Mouse (Mus musculus): ENCODE data around the gene Thra. TPM values are rescaled to one million over a fixed set of nuclear protein-coding genes. Genes with fewer than 3 reads are reported as not detected.
A peak's percentile ranks its signal among the peaks of the same experiment; 100 is the strongest.
"Not testable (repeated sequence)": the region's sequence is repeated elsewhere in the genome, so short reads cannot be mapped to it uniquely, and the experiment has no call there.

Thra gene
- total and polyA plus RNA-seq, 3 experiments, result 1.1 to 3.9 (median 3.8) TPM

GRCm38 (mm10) chr11:98712009-98712408 lies 28.4 kb upstream of the Thra start:
- H3K27me3 ChIP-seq (replicated peaks); H3K9me3 ChIP-seq (replicated peaks; ENCODE audit: low read length); in situ Hi-C loops (cut with MboI; ENCODE audit: low pct_ligation_motif_present, low pct_unique_long_range_greater_than_20kb, low sequenced_read_pairs); H3K4me3 ChIP-seq (replicated peaks in 1 of 3; ENCODE audit: low read depth in 2 of 3, low read length in 2 of 3, poor library complexity in 1 of 3); H3K79me2 ChIP-seq (replicated peaks; ENCODE audit: control insufficient read depth, extremely low read depth, insufficient read depth, poor library complexity, severe bottlenecking); H3K27ac ChIP-seq (ENCODE audit: insufficient read depth, low read depth); H3K4me2 ChIP-seq (ENCODE audit: insufficient read depth, low read depth, poor library complexity, severe bottlenecking); H3K9ac ChIP-seq (ENCODE audit: insufficient read depth, low read depth); DNase-seq (ENCODE audit: extremely low read depth); dilution Hi-C loops (cut with MboI; ENCODE audit: extremely low pct_ligation_motif_present, extremely low pct_unique_long_range_greater_than_20kb, low sequenced_read_pairs): not testable (repeated sequence)
- TF ChIP-seq RAD21 (IDR thresholded peaks at IDR 0.05; ENCODE audit: low read depth, low read length) (peak; percentile 29), CTCF (conservative IDR thresholded peaks at IDR 0.05 in 1 of 2, IDR thresholded peaks at IDR 0.05 in 1 of 2; ENCODE audit: low read depth in 2 of 2, low read length in 2 of 2) (peak in 1 of 2 experiments; percentile 47; a peak in 2 of 4 replicates), SMC3 (IDR thresholded peaks at IDR 0.05; ENCODE audit: low read depth, low read length) (peak; percentile 34)
- peaks cover 86 to 96% of the 10 kb centered on the region in 2 experiments for H3K36me3 ChIP-seq (replicated peaks in 1 of 2; ENCODE audit: control insufficient read depth in 1 of 2, insufficient read depth in 1 of 2, low read length in 1 of 2)
- H3K4me1 ChIP-seq (ENCODE audit: control insufficient read depth in 1 of 2, insufficient read depth in 2 of 2), result peaks cover 5 to 21% of the 10 kb centered on the region in 2 experiments

- in situ Hi-C loops (cut with MboI; ENCODE audit: low pct_ligation_motif_present, low pct_unique_long_range_greater_than_20kb, low sequenced_read_pairs) (no loop called here), dilution Hi-C loops (cut with MboI; ENCODE audit: extremely low pct_ligation_motif_present, extremely low pct_unique_long_range_greater_than_20kb, low sequenced_read_pairs) (no loop called here)
- Histone ChIP-seq H3K9me3 (replicated peaks; ENCODE audit: low read length) (no peaks in the 10 kb centered on the region), H3K4me1 (ENCODE audit: control insufficient read depth in 1 of 2, insufficient read depth in 2 of 2) (peaks cover 5 to 25% of the 10 kb centered on the region in 2 experiments), H3K79me2 (replicated peaks; ENCODE audit: control insufficient read depth, extremely low read depth, insufficient read depth, poor library complexity, severe bottlenecking) (no peaks in the 10 kb centered on the region), H3K4me2 (ENCODE audit: insufficient read depth, low read depth, poor library complexity, severe bottlenecking) (no peak overlapping the region), H3K27me3 (replicated peaks) (no peaks in the 10 kb centered on the region), H3K4me3 (replicated peaks in 1 of 3; ENCODE audit: low read depth in 2 of 3, low read length in 2 of 3, poor library complexity in 1 of 3) (no peak overlapping the region), H3K36me3 (replicated peaks in 1 of 2; ENCODE audit: control insufficient read depth in 1 of 2, insufficient read depth in 1 of 2, low read length in 1 of 2) (peaks cover 85 to 96% of the 10 kb centered on the region in 2 experiments), H3K27ac (ENCODE audit: insufficient read depth, low read depth) (no peak overlapping the region), H3K9ac (ENCODE audit: insufficient read depth, low read depth) (no peak overlapping the region)
- no peak for DNase-seq (ENCODE audit: extremely low read depth)
- TF ChIP-seq JUND (conservative IDR thresholded peaks at IDR 0.05; ENCODE audit: low read depth, low read length) (no peak), EP300 (IDR thresholded peaks at IDR 0.05; ENCODE audit: low read length) (no peak), USF1 (IDR thresholded peaks at IDR 0.05; ENCODE audit: low read depth, low read length) (no peak), HCFC1 (IDR thresholded peaks at IDR 0.05; ENCODE audit: low read depth, low read length) (no peak), ELF1 (IDR thresholded peaks at IDR 0.05; ENCODE audit: low read depth, low read length) (no peak), CHD1 (IDR thresholded peaks at IDR 0.05; ENCODE audit: low read depth, low read length) (no peak), POLR2A (IDR thresholded peaks at IDR 0.05; ENCODE audit: low read depth, low read length) (no peak), TCF12 (IDR thresholded peaks at IDR 0.05; ENCODE audit: low read depth, low read length) (no peak), JUN (IDR thresholded peaks at IDR 0.05; ENCODE audit: insufficient read depth, low read depth, low read length) (no peak), POLR2AphosphoS2 (IDR thresholded peaks at IDR 0.05; ENCODE audit: low read depth, low read length) (no peak), PAX5 (IDR thresholded peaks at IDR 0.05; ENCODE audit: low read length) (no peak), CHD2 (IDR thresholded peaks at IDR 0.05; ENCODE audit: low read length) (no peak), UBTF (IDR thresholded peaks at IDR 0.05; ENCODE audit: low read depth, low read length) (no peak)
Observed at GRCm38 (mm10) chr11:98713703-98714102, 26.7 kb upstream of the Thra start.
